In the genomic region with DNA sequence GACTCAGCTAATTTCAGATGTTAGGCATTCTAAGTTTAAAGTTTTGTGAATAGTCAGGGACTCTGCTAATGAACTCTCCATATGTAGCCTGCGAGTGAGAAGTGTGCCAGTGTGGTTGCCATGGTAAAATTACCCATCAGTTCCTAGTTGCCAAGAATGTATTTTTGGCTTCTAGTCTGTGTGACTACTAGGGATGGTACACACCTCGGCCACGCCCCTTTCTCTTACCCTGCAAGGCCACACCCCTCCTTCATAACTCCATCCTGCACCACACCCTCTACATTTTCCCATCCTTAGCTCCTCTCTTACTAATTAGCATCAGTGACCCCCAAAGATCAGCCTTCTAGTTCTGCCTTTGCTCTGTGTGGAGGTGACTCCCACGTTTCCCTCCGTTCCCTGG, we compare ENCODE assay signal across 19 mouse cellular contexts. TPM values are rescaled to one million over a fixed set of nuclear protein-coding genes. Genes with fewer than 3 reads are reported as not detected.
DNase-seq lines count a peak whose midpoint lies in the region; ATAC-seq and TF ChIP-seq lines count a peak whose summit lies in the region.
"Had no signal": no experiment of that assay in that cellular context is flagged by ENCODE, and none has a peak within 500 bp of the region (broad histone marks: within the 10 kb centered on the region; RNA-seq: fewer than 3 reads in every experiment).

No protein-coding gene starts in this region.

- H3K4me1 ChIP-seq in forebrain, embryonic 15.5 days: 0 out of 2 replicates have a peak, but pooled peaks cover 3% of the 10 kb centered on the region
- no peaks in the 10 kb centered on the region for H3K4me1 ChIP-seq in forebrain, embryonic 12.5 days
- no peaks in the 10 kb centered on the region for H3K4me1 ChIP-seq in midbrain, embryonic 13.5 days (replicated peaks)
- H3K4me1 ChIP-seq in midbrain, embryonic 10.5 days: no peaks in the 10 kb centered on the region
- H3K4me1 ChIP-seq in liver, embryonic 16.5 days (ENCODE audit: control insufficient read depth, low read depth, low read length): no peaks in the 10 kb centered on the region

- no peak overlapping the region for H3K4me2 ChIP-seq in forebrain, embryonic 15.5 days (replicated peaks)
- no peak overlapping the region for H3K4me2 ChIP-seq in forebrain, embryonic 12.5 days
- no peak overlapping the region for H3K4me2 ChIP-seq in midbrain, embryonic 13.5 days (replicated peaks)
- no peak overlapping the region for H3K4me2 ChIP-seq in liver, embryonic 16.5 days (ENCODE audit: low read depth, low read length)
- H3K4me2 ChIP-seq: limb, embryonic 12.5 days had no signal

- WGBS in forebrain, embryonic 15.5 days: 73% methylated on average over 5 of the region's 5 CpGs
- WGBS in forebrain, embryonic 12.5 days: 89% methylated on average over 5 of the region's 5 CpGs
- 88% methylated on average over 5 of the region's 5 CpGs for WGBS in midbrain, embryonic 13.5 days
- WGBS in midbrain, embryonic 10.5 days: 90% methylated on average over 5 of the region's 5 CpGs
- 75% methylated on average over 5 of the region's 5 CpGs for WGBS in liver, embryonic 16.5 days (ENCODE audit: insufficient replicate concordance)

- H3K27ac ChIP-seq in forebrain, embryonic 15.5 days (replicated peaks): no peak overlapping the region
- H3K27ac ChIP-seq in forebrain, embryonic 12.5 days: no peak overlapping the region
- no peak overlapping the region for H3K27ac ChIP-seq in midbrain, embryonic 13.5 days
- no peak overlapping the region for H3K27ac ChIP-seq in midbrain, embryonic 10.5 days (replicated peaks)
- no peak overlapping the region for H3K27ac ChIP-seq in liver, embryonic 16.5 days (ENCODE audit: low read length)
- H3K27ac ChIP-seq: hindbrain, postnatal 0 days; limb, embryonic 12.5 days had no signal

- DNase-seq in midbrain, embryonic 10.5 days (ENCODE audit: low spot score): no peak
- DNase-seq in brain, embryonic 14.5 days (ENCODE audit: low read depth): peak; percentile 49
- no peak for DNase-seq in cerebellum, adult 11-12 months
- no peak for DNase-seq in right cerebral cortex, postnatal 25 days
- DNase-seq: adrenal gland, adult 8-10 months; cerebellum, adult 9-10 months; embryo, embryonic 11 days; heart, postnatal 10 days; kidney, adult 2 months; kidney, postnatal 4 days; spleen, adult 18-20 months had no signal

- no peaks in the 10 kb centered on the region for H3K36me3 ChIP-seq in forebrain, embryonic 15.5 days
- H3K36me3 ChIP-seq in forebrain, embryonic 12.5 days (replicated peaks): no peaks in the 10 kb centered on the region
- H3K36me3 ChIP-seq in midbrain, embryonic 13.5 days: no peaks in the 10 kb centered on the region
- peaks cover 25% of the 10 kb centered on the region for H3K36me3 ChIP-seq in midbrain, embryonic 10.5 days
- H3K36me3 ChIP-seq in liver, embryonic 16.5 days (ENCODE audit: control insufficient read depth, insufficient read depth): peaks cover 9% of the 10 kb centered on the region; the same call in 1 of the 2 replicates

- TF ChIP-seq POLR2A in brain, embryonic 14.5 days (IDR thresholded peaks at IDR 0.05; ENCODE audit: borderline replicate concordance, extremely low read depth, insufficient read depth, insufficient read length, poor library complexity, severe bottlenecking): no peak

- no peak for TF ChIP-seq CTCF in brain, embryonic 14.5 days (IDR thresholded peaks at IDR 0.05; ENCODE audit: borderline replicate concordance, extremely low read depth, insufficient read depth, insufficient read length)

- H3K9ac ChIP-seq in forebrain, embryonic 15.5 days (replicated peaks): no peak overlapping the region
- no peak overlapping the region for H3K9ac ChIP-seq in forebrain, embryonic 12.5 days
- H3K9ac ChIP-seq in midbrain, embryonic 13.5 days (replicated peaks): no peak overlapping the region
- H3K9ac ChIP-seq in liver, embryonic 16.5 days (ENCODE audit: low read depth, low read length): no peak overlapping the region
- H3K9ac ChIP-seq: limb, embryonic 12.5 days had no signal

- no peaks in the 10 kb centered on the region for H3K27me3 ChIP-seq in forebrain, embryonic 15.5 days
- H3K27me3 ChIP-seq in forebrain, embryonic 12.5 days: no peaks in the 10 kb centered on the region
- no peaks in the 10 kb centered on the region for H3K27me3 ChIP-seq in midbrain, embryonic 13.5 days
- no peaks in the 10 kb centered on the region for H3K27me3 ChIP-seq in midbrain, embryonic 10.5 days (ENCODE audit: low read depth, poor library complexity, severe bottlenecking)
- no peaks in the 10 kb centered on the region for H3K27me3 ChIP-seq in liver, embryonic 16.5 days (ENCODE audit: control insufficient read depth, insufficient read depth, low read depth, low read length)
- H3K27me3 ChIP-seq: limb, embryonic 12.5 days; megakaryocyte, embryonic 14.5 days had no signal

- ATAC-seq in forebrain, embryonic 15.5 days (replicated peaks): peak; percentile 42
- ATAC-seq in forebrain, embryonic 12.5 days (ENCODE audit: low FRiP score): no peak
- 0 out of 2 replicates have a peak, but pooled peaks have one; percentile 24 for ATAC-seq in midbrain, embryonic 13.5 days
- ATAC-seq in liver, embryonic 16.5 days (ENCODE audit: low read depth): 0 out of 2 replicates have a peak, but pooled peaks have one; percentile 35
- ATAC-seq: hindbrain, postnatal 0 days had no signal

- no peaks in the 10 kb centered on the region for H3K9me3 ChIP-seq in forebrain, embryonic 15.5 days
- H3K9me3 ChIP-seq in forebrain, embryonic 12.5 days: no peaks in the 10 kb centered on the region
- H3K9me3 ChIP-seq in midbrain, embryonic 13.5 days: no peaks in the 10 kb centered on the region
- no peaks in the 10 kb centered on the region for H3K9me3 ChIP-seq in midbrain, embryonic 10.5 days (replicated peaks)
- no peaks in the 10 kb centered on the region for H3K9me3 ChIP-seq in liver, embryonic 16.5 days (replicated peaks; ENCODE audit: control insufficient read depth, low read length)
- H3K9me3 ChIP-seq: limb, embryonic 12.5 days; megakaryocyte, embryonic 14.5 days had no signal

- H3K4me3 ChIP-seq in forebrain, embryonic 15.5 days: no peak overlapping the region
- no peak overlapping the region for H3K4me3 ChIP-seq in forebrain, embryonic 12.5 days (replicated peaks)
- H3K4me3 ChIP-seq in midbrain, embryonic 13.5 days (replicated peaks): no peak overlapping the region
- no peak overlapping the region for H3K4me3 ChIP-seq in midbrain, embryonic 10.5 days
- H3K4me3 ChIP-seq in liver, embryonic 16.5 days (ENCODE audit: low read depth, low read length): no peak overlapping the region
- H3K4me3 ChIP-seq: erythroblast, embryonic 14.5 days; limb, embryonic 12.5 days; megakaryocyte, embryonic 14.5 days had no signal

RNA-seq across cellular contexts. Expression of gene Mthfd1l, which starts 29.8 kb away (rescaled TPM):
- 3.6 and 3.7 TPM in 2 replicates for polyA plus RNA-seq in forebrain, embryonic 15.5 days (2015; fragmentation: Nextera tagmentation; extraction: Ambion mirVana)
- polyA plus RNA-seq in forebrain, embryonic 12.5 days (2016; fragmentation: Nextera tagmentation; extraction: Ambion mirVana): 11.2 TPM in 2 replicates
- polyA plus RNA-seq in midbrain, embryonic 13.5 days (2015; fragmentation: Nextera tagmentation; extraction: Ambion mirVana): 4.6 and 6.6 TPM in 2 replicates
- polyA plus RNA-seq in midbrain, embryonic 10.5 days (2016; fragmentation: Nextera tagmentation; extraction: Ambion mirVana): 20.2 and 25.2 TPM in 2 replicates
- 4.2 and 5.3 TPM in 2 replicates for polyA plus RNA-seq in brain, embryonic 14.5 days (2012; rRNA removed)
- 18.5 and 19.5 TPM in 2 replicates for polyA plus RNA-seq in liver, embryonic 16.5 days (2015; fragmentation: Nextera tagmentation; extraction: Ambion mirVana)
